Mouse (Mus musculus): ENCODE results near the gene Usp12. TPM values are rescaled to one million over a fixed set of nuclear protein-coding genes. Genes with fewer than 3 reads are reported as not detected.

Gene Usp12
- polyA plus RNA-seq, 1 experiment from 2014 or later, result 23.0 TPM

- H3K4me1 ChIP-seq (ENCODE audit: insufficient read depth, low read length), result no peaks in the 10 kb centered on the region
- H3K9ac ChIP-seq (replicated peaks; ENCODE audit: low read length), result no peak overlapping the region
- H3K4me3 ChIP-seq (ENCODE audit: low read length), result no peak overlapping the region
- ATAC-seq (ENCODE audit: low FRiP score, low TSS enrichment), result no peak
- H3K27me3 ChIP-seq (ENCODE audit: insufficient read depth, low read length), result no peaks in the 10 kb centered on the region
- H3K9me3 ChIP-seq (ENCODE audit: low read length), result peaks cover 7% of the 10 kb centered on the region; the same call in 1 of the 2 replicates
- H3K4me2 ChIP-seq (replicated peaks; ENCODE audit: low read depth, low read length), result no peak overlapping the region
- H3K36me3 ChIP-seq (ENCODE audit: insufficient read depth, low read length), result no peaks in the 10 kb centered on the region
- 76% methylated on average over 5 of the region's 5 CpGs for WGBS
- H3K27ac ChIP-seq (ENCODE audit: low read length), result no peak overlapping the region
These were observed 15.1 kb upstream of the Usp12 start for GRCm38 (mm10) chr5:146809951-146810350.

GRCm38 (mm10) chr5:146806004-146806430, 11.2 kb upstream of the Usp12 start:
- Histone ChIP-seq H3K27ac (ENCODE audit: low read length) (no peak overlapping the region), H3K9ac (replicated peaks; ENCODE audit: low read length) (no peak overlapping the region), H3K4me1 (ENCODE audit: insufficient read depth, low read length) (no peaks in the 10 kb centered on the region), H3K4me2 (replicated peaks; ENCODE audit: low read depth, low read length) (no peak overlapping the region), H3K9me3 (ENCODE audit: low read length) (peaks cover 7% of the 10 kb centered on the region), H3K4me3 (ENCODE audit: low read length) (no peak overlapping the region), H3K36me3 (ENCODE audit: insufficient read depth, low read length) (no peaks in the 10 kb centered on the region), H3K27me3 (ENCODE audit: insufficient read depth, low read length) (no peaks in the 10 kb centered on the region)
- ATAC-seq (ENCODE audit: low FRiP score, low TSS enrichment), result no peak
- 49% methylated on average over 8 of the region's 8 CpGs for WGBS

- H3K36me3 ChIP-seq (ENCODE audit: insufficient read depth, low read length), result no peaks in the 10 kb centered on the region
- no peak overlapping the region for H3K9ac ChIP-seq (replicated peaks; ENCODE audit: low read length)
- no peak overlapping the region for H3K4me2 ChIP-seq (replicated peaks; ENCODE audit: low read depth, low read length)
- H3K9me3 ChIP-seq (ENCODE audit: low read length), result peaks cover 7% of the 10 kb centered on the region
- H3K4me3 ChIP-seq (ENCODE audit: low read length), result no peak overlapping the region
- no peaks in the 10 kb centered on the region for H3K27me3 ChIP-seq (ENCODE audit: insufficient read depth, low read length)
- no peak for ATAC-seq (ENCODE audit: low FRiP score, low TSS enrichment)
- H3K4me1 ChIP-seq (ENCODE audit: insufficient read depth, low read length), result peaks cover 10% of the 10 kb centered on the region
- 50% methylated on average over 9 of the region's 9 CpGs for WGBS
- H3K27ac ChIP-seq (ENCODE audit: low read length), result no peak overlapping the region
These were observed 3.2 kb upstream of the Usp12 start for GRCm38 (mm10) chr5:146798031-146798430.

- H3K27me3 ChIP-seq (ENCODE audit: insufficient read depth, low read length), result no peaks in the 10 kb centered on the region
- H3K27ac ChIP-seq (ENCODE audit: low read length), result no peak overlapping the region
- H3K4me3 ChIP-seq (ENCODE audit: low read length), result no peak overlapping the region
- 76% methylated on average over 13 of the region's 13 CpGs for WGBS
- H3K9ac ChIP-seq (replicated peaks; ENCODE audit: low read length), result no peak overlapping the region
- no peaks in the 10 kb centered on the region for H3K9me3 ChIP-seq (ENCODE audit: low read length)
- ATAC-seq (ENCODE audit: low FRiP score, low TSS enrichment), result no peak
- no peak overlapping the region for H3K4me2 ChIP-seq (replicated peaks; ENCODE audit: low read depth, low read length)
- no peaks in the 10 kb centered on the region for H3K36me3 ChIP-seq (ENCODE audit: insufficient read depth, low read length)
- H3K4me1 ChIP-seq (ENCODE audit: insufficient read depth, low read length), result peaks cover 30% of the 10 kb centered on the region
These were observed 922 bp upstream of the Usp12 start for GRCm38 (mm10) chr5:146795728-146796127.

- Histone ChIP-seq H3K9ac (replicated peaks; ENCODE audit: low read length) (peak overlapping the region; percentile 97), H3K4me2 (replicated peaks; ENCODE audit: low read depth, low read length) (peak overlapping the region; percentile 79), H3K27ac (ENCODE audit: low read length) (peak overlapping the region; percentile 94), H3K27me3 (ENCODE audit: insufficient read depth, low read length) (no peaks in the 10 kb centered on the region), H3K36me3 (ENCODE audit: insufficient read depth, low read length) (no peaks in the 10 kb centered on the region), H3K9me3 (ENCODE audit: low read length) (no peaks in the 10 kb centered on the region), H3K4me1 (ENCODE audit: insufficient read depth, low read length) (peaks cover 44% of the 10 kb centered on the region), H3K4me3 (ENCODE audit: low read length) (peak overlapping the region; percentile 98)
- peak; percentile 62 for ATAC-seq (ENCODE audit: low FRiP score, low TSS enrichment)
- WGBS, result 1% methylated on average over 70 of the region's 83 CpGs
These were observed 538 bp downstream of the Usp12 start for GRCm38 (mm10) chr5:146794084-146794852.

GRCm38 (mm10) chr5:146793630-146794083, 1.1 kb downstream of the Usp12 start:
- H3K9ac ChIP-seq (replicated peaks; ENCODE audit: low read length), result peak overlapping the region; percentile 97
- peak overlapping the region; percentile 98 for H3K4me3 ChIP-seq (ENCODE audit: low read length)
- H3K27ac ChIP-seq (ENCODE audit: low read length), result peak overlapping the region; percentile 94
- 2% methylated on average over 18 of the region's 18 CpGs for WGBS
- H3K27me3 ChIP-seq (ENCODE audit: insufficient read depth, low read length), result no peaks in the 10 kb centered on the region
- no peaks in the 10 kb centered on the region for H3K36me3 ChIP-seq (ENCODE audit: insufficient read depth, low read length)
- peak overlapping the region; percentile 79 for H3K4me2 ChIP-seq (replicated peaks; ENCODE audit: low read depth, low read length)
- peaks cover 48% of the 10 kb centered on the region for H3K4me1 ChIP-seq (ENCODE audit: insufficient read depth, low read length)
- ATAC-seq (ENCODE audit: low FRiP score, low TSS enrichment), result no peak
- no peaks in the 10 kb centered on the region for H3K9me3 ChIP-seq (ENCODE audit: low read length)

- ATAC-seq (ENCODE audit: low FRiP score, low TSS enrichment), result no peak
- no peak overlapping the region for H3K9ac ChIP-seq (replicated peaks; ENCODE audit: low read length)
These were observed 2.5 kb downstream of the Usp12 start for GRCm38 (mm10) chr5:146792140-146792791.

GRCm38 (mm10) chr5:146790944-146791343, 3.9 kb downstream of the Usp12 start:
- H3K9me3 ChIP-seq (ENCODE audit: low read length), result no peaks in the 10 kb centered on the region
- H3K4me1 ChIP-seq (ENCODE audit: insufficient read depth, low read length), result peaks cover 61% of the 10 kb centered on the region
- 0 out of 2 replicates have a peak overlapping the region, but pooled peaks have one; percentile 3 for H3K4me2 ChIP-seq (replicated peaks; ENCODE audit: low read depth, low read length)
- 0 out of 2 replicates have a peak overlapping the region, but pooled peaks have one; percentile 12 for H3K27ac ChIP-seq (ENCODE audit: low read length)
- no peak for ATAC-seq (ENCODE audit: low FRiP score, low TSS enrichment)
- peak overlapping the region; percentile 40 for H3K9ac ChIP-seq (replicated peaks; ENCODE audit: low read length)
- no peaks in the 10 kb centered on the region for H3K27me3 ChIP-seq (ENCODE audit: insufficient read depth, low read length)
- H3K4me3 ChIP-seq (ENCODE audit: low read length), result no peak overlapping the region
- 69% methylated on average over 8 of the region's 8 CpGs for WGBS
- no peaks in the 10 kb centered on the region for H3K36me3 ChIP-seq (ENCODE audit: insufficient read depth, low read length)

More at GRCm38 (mm10) chr5:146792140-146792791, 2.5 kb downstream of the Usp12 start:
- peaks cover 54% of the 10 kb centered on the region for H3K4me1 ChIP-seq (ENCODE audit: insufficient read depth, low read length)
- peak overlapping the region; percentile 79 for H3K4me2 ChIP-seq (replicated peaks; ENCODE audit: low read depth, low read length)
- H3K27ac ChIP-seq (ENCODE audit: low read length), result no peak overlapping the region; the same call in 1 of the 2 replicates
- WGBS, result 44% methylated on average over 7 of the region's 7 CpGs
- H3K36me3 ChIP-seq (ENCODE audit: insufficient read depth, low read length), result no peaks in the 10 kb centered on the region
- H3K27me3 ChIP-seq (ENCODE audit: insufficient read depth, low read length), result no peaks in the 10 kb centered on the region
- H3K9me3 ChIP-seq (ENCODE audit: low read length), result no peaks in the 10 kb centered on the region
- H3K4me3 ChIP-seq (ENCODE audit: low read length), result peak overlapping the region; percentile 98; the same call in 1 of the 2 replicates

GRCm38 (mm10) chr5:146789413-146789812, 5.4 kb downstream of the Usp12 start:
- H3K9me3 ChIP-seq (ENCODE audit: low read length), result no peaks in the 10 kb centered on the region
- H3K4me1 ChIP-seq (ENCODE audit: insufficient read depth, low read length), result peaks cover 68% of the 10 kb centered on the region
- H3K27me3 ChIP-seq (ENCODE audit: insufficient read depth, low read length), result no peaks in the 10 kb centered on the region
- H3K9ac ChIP-seq (replicated peaks; ENCODE audit: low read length), result no peak overlapping the region
- H3K36me3 ChIP-seq (ENCODE audit: insufficient read depth, low read length), result no peaks in the 10 kb centered on the region
- peak; percentile 7; the same call in 1 of the 2 replicates for ATAC-seq (ENCODE audit: low FRiP score, low TSS enrichment)
- H3K4me2 ChIP-seq (replicated peaks; ENCODE audit: low read depth, low read length), result no peak overlapping the region
- peak overlapping the region; percentile 41 for H3K27ac ChIP-seq (ENCODE audit: low read length)
- WGBS, result 40% methylated on average over 9 of the region's 9 CpGs
- no peak overlapping the region for H3K4me3 ChIP-seq (ENCODE audit: low read length)
